Mouse (Mus musculus) kidney, embryonic 15.5 days (tissue): Measurements from ENCODE around the gene Kif6. TPM values are rescaled to one million over a fixed set of nuclear protein-coding genes. Genes with fewer than 3 reads are reported as not detected.
A peak's percentile ranks its signal among the peaks of the same experiment; 100 is the strongest.

Experiments
- ATAC-seq: fragments of 200-750 bp; cut with Nextera tagmentation; replicated peaks from 2 replicates; pipeline ENCODE4 v1.8.0; 2017; ENCODE audit warnings: moderate TSS enrichment; ENCODE audit not compliant: low FRiP score
- H3K27ac ChIP-seq: fragments of 300-500 bp; sonication (generic); 2 replicates; pipeline ENCODE4 v1.5.1; 2015; ENCODE audit warnings: mild to moderate bottlenecking, inconsistent platforms
- H3K27me3 ChIP-seq: fragments of 300-500 bp; sonication (generic); 2 replicates; pipeline ENCODE4 v1.6.1; 2015; ENCODE audit warnings: inconsistent platforms
- H3K36me3 ChIP-seq: fragments of 300-500 bp; sonication (generic); 2 replicates; pipeline ENCODE4 v1.6.1; 2015; ENCODE audit warnings: inconsistent platforms
- H3K4me1 ChIP-seq: fragments of 300-500 bp; sonication (generic); 2 replicates; pipeline ENCODE4 v1.6.1; 2015; ENCODE audit warnings: inconsistent platforms
- H3K4me2 ChIP-seq: fragments of 300-500 bp; sonication (generic); 2 replicates; pipeline ENCODE4 v1.6.1; 2015; ENCODE audit warnings: moderate library complexity, mild to moderate bottlenecking, inconsistent platforms
- H3K4me3 ChIP-seq: fragments of 300-500 bp; sonication (generic); replicated peaks from 2 replicates; pipeline ENCODE4 v1.5.1; 2015; ENCODE audit warnings: mild to moderate bottlenecking, inconsistent platforms
- H3K9ac ChIP-seq: fragments of 300-500 bp; sonication (generic); 2 replicates; pipeline ENCODE4 v1.6.1; 2015; ENCODE audit warnings: mild to moderate bottlenecking, inconsistent platforms
- H3K9me3 ChIP-seq: fragments of 300-500 bp; sonication (generic); replicated peaks from 2 replicates; pipeline ENCODE4 v1.6.1; 2016; ENCODE audit warnings: inconsistent platforms
- WGBS: fragments of 180-500 bp; shearing (Covaris S2); methylation state at CpG from one replicate; pipeline ENCODE4 v1.1.7; 2015; ENCODE audit warnings: mixed read lengths; 5-methylcytosine and 5-hydroxymethylcytosine counted together
- polyA plus RNA-seq: library from polyadenylated mRNA; unstranded; fragments of >200 nt; fragmentation: Nextera tagmentation; extraction: Ambion mirVana; gene quantifications from 2 replicates; pipeline ENCODE4 v1.2.1, GENCODE M21; 2015

The Kif6 gene
- polyA plus RNA-seq, 1 experiment from 2014 or later = 2.1 TPM

- Histone ChIP-seq H3K27ac (no peak overlapping the region), H3K9ac (no peak overlapping the region), H3K27me3 (peaks cover 5% of the 10 kb centered on the region), H3K4me2 (no peak overlapping the region), H3K36me3 (no peaks in the 10 kb centered on the region), H3K4me1 (peaks cover 3% of the 10 kb centered on the region), H3K9me3 (no peaks in the 10 kb centered on the region), H3K4me3 (no peak overlapping the region)
- WGBS = 68% methylated on average over 6 of the region's 6 CpGs
- ATAC-seq = no peak
Measured at GRCm38 (mm10) chr17:49894471-49894870, 279.5 kb downstream of the Kif6 start.

- WGBS = 14% methylated on average over 7 of the region's 7 CpGs
- Histone ChIP-seq H3K9me3 (no peaks in the 10 kb centered on the region), H3K4me2 (no peak overlapping the region), H3K4me1 (peaks cover 5% of the 10 kb centered on the region), H3K4me3 (no peak overlapping the region), H3K27ac (no peak overlapping the region), H3K9ac (no peak overlapping the region), H3K36me3 (no peaks in the 10 kb centered on the region), H3K27me3 (peaks cover 24% of the 10 kb centered on the region)
- ATAC-seq = no peak
Measured at GRCm38 (mm10) chr17:49898849-49899331, 284.0 kb downstream of the Kif6 start.

GRCm38 (mm10) chr17:49902613-49903012 lies 287.7 kb downstream of the Kif6 start:
- H3K36me3 ChIP-seq = no peaks in the 10 kb centered on the region
- WGBS = 86% methylated on average over 7 of the region's 7 CpGs
- no peak for ATAC-seq
- no peaks in the 10 kb centered on the region for H3K9me3 ChIP-seq
- H3K4me3 ChIP-seq = no peak overlapping the region
- H3K4me2 ChIP-seq = no peak overlapping the region
- H3K27ac ChIP-seq = no peak overlapping the region
- H3K27me3 ChIP-seq = peaks cover 24% of the 10 kb centered on the region
- H3K9ac ChIP-seq = no peak overlapping the region
- H3K4me1 ChIP-seq = peaks cover 5% of the 10 kb centered on the region

GRCm38 (mm10) chr17:49923429-49923828 lies 308.5 kb downstream of the Kif6 start:
- no peaks in the 10 kb centered on the region for H3K9me3 ChIP-seq
- H3K4me3 ChIP-seq = no peak overlapping the region
- H3K4me1 ChIP-seq = no peaks in the 10 kb centered on the region
- H3K4me2 ChIP-seq = no peak overlapping the region
- H3K27ac ChIP-seq = no peak overlapping the region
- 81% methylated on average over 4 of the region's 4 CpGs for WGBS
- H3K9ac ChIP-seq = no peak overlapping the region
- ATAC-seq = no peak
- H3K36me3 ChIP-seq = no peaks in the 10 kb centered on the region
- no peaks in the 10 kb centered on the region for H3K27me3 ChIP-seq

GRCm38 (mm10) chr17:49927611-49928010 lies 312.7 kb downstream of the Kif6 start:
- H3K36me3 ChIP-seq = no peaks in the 10 kb centered on the region
- no peak overlapping the region for H3K4me3 ChIP-seq
- 88% methylated on average over 2 of the region's 2 CpGs for WGBS
- no peaks in the 10 kb centered on the region for H3K27me3 ChIP-seq
- H3K27ac ChIP-seq = no peak overlapping the region
- H3K4me2 ChIP-seq = no peak overlapping the region
- no peak for ATAC-seq
- no peak overlapping the region for H3K9ac ChIP-seq
- no peaks in the 10 kb centered on the region for H3K4me1 ChIP-seq
- H3K9me3 ChIP-seq = no peaks in the 10 kb centered on the region

GRCm38 (mm10) chr17:49933806-49934205 lies 318.9 kb downstream of the Kif6 start:
- H3K9ac ChIP-seq = no peak overlapping the region

GRCm38 (mm10) chr17:49934586-49934985 lies 319.6 kb downstream of the Kif6 start:
- H3K27ac ChIP-seq = no peak overlapping the region
- WGBS = 67% methylated on average over 4 of the region's 4 CpGs
- no peaks in the 10 kb centered on the region for H3K27me3 ChIP-seq
- no peak overlapping the region for H3K9ac ChIP-seq
- H3K4me3 ChIP-seq = no peak overlapping the region
- H3K9me3 ChIP-seq = no peaks in the 10 kb centered on the region
- H3K4me1 ChIP-seq = 0 out of 2 replicates have a peak, but pooled peaks cover 4% of the 10 kb centered on the region
- no peak overlapping the region for H3K4me2 ChIP-seq
- no peaks in the 10 kb centered on the region for H3K36me3 ChIP-seq
- ATAC-seq = no peak

More at GRCm38 (mm10) chr17:49933806-49934205, 318.9 kb downstream of the Kif6 start:
- ATAC-seq = no peak
- H3K4me3 ChIP-seq = no peak overlapping the region
- H3K36me3 ChIP-seq = no peaks in the 10 kb centered on the region
- no peak overlapping the region for H3K4me2 ChIP-seq
- H3K4me1 ChIP-seq = 0 out of 2 replicates have a peak, but pooled peaks cover 4% of the 10 kb centered on the region
- WGBS = 62% methylated on average over 3 of the region's 3 CpGs
- no peaks in the 10 kb centered on the region for H3K9me3 ChIP-seq
- no peaks in the 10 kb centered on the region for H3K27me3 ChIP-seq
- no peak overlapping the region for H3K27ac ChIP-seq

- Histone ChIP-seq H3K4me2 (no peak overlapping the region), H3K36me3 (no peaks in the 10 kb centered on the region), H3K4me3 (no peak overlapping the region), H3K9ac (no peak overlapping the region), H3K27ac (no peak overlapping the region), H3K27me3 (no peaks in the 10 kb centered on the region), H3K9me3 (no peaks in the 10 kb centered on the region), H3K4me1 (0 out of 2 replicates have a peak, but pooled peaks cover 4% of the 10 kb centered on the region)
- WGBS = 2% methylated on average over 4 of the region's 4 CpGs
- ATAC-seq = peak; percentile 71
Measured at GRCm38 (mm10) chr17:49935602-49936205, 320.8 kb downstream of the Kif6 start.

GRCm38 (mm10) chr17:49936214-49936613 lies 321.3 kb downstream of the Kif6 start:
- Histone ChIP-seq H3K4me1 (0 out of 2 replicates have a peak, but pooled peaks cover 4% of the 10 kb centered on the region), H3K4me2 (no peak overlapping the region), H3K9me3 (no peaks in the 10 kb centered on the region), H3K4me3 (no peak overlapping the region), H3K9ac (no peak overlapping the region), H3K27me3 (no peaks in the 10 kb centered on the region), H3K36me3 (no peaks in the 10 kb centered on the region), H3K27ac (no peak overlapping the region)
- no peak for ATAC-seq
- WGBS = 17% methylated on average over 2 of the region's 2 CpGs

GRCm38 (mm10) chr17:49939146-49939545 lies 324.2 kb downstream of the Kif6 start:
- Histone ChIP-seq H3K27ac (no peak overlapping the region), H3K27me3 (no peaks in the 10 kb centered on the region), H3K4me2 (no peak overlapping the region), H3K36me3 (no peaks in the 10 kb centered on the region), H3K4me3 (no peak overlapping the region), H3K9ac (no peak overlapping the region), H3K9me3 (no peaks in the 10 kb centered on the region), H3K4me1 (0 out of 2 replicates have a peak, but pooled peaks cover 4% of the 10 kb centered on the region)
- 64% methylated on average over 7 of the region's 7 CpGs for WGBS
- ATAC-seq = no peak

- Histone ChIP-seq H3K36me3 (no peaks in the 10 kb centered on the region), H3K4me2 (no peak overlapping the region), H3K27ac (no peak overlapping the region), H3K9ac (no peak overlapping the region), H3K4me1 (no peaks in the 10 kb centered on the region), H3K9me3 (no peaks in the 10 kb centered on the region), H3K4me3 (no peak overlapping the region), H3K27me3 (no peaks in the 10 kb centered on the region)
- WGBS = 57% methylated on average over 6 of the region's 6 CpGs
- ATAC-seq = no peak
Measured at GRCm38 (mm10) chr17:49942674-49943073, 327.7 kb downstream of the Kif6 start.

GRCm38 (mm10) chr17:49951491-49951855 lies 336.5 kb downstream of the Kif6 start:
- no peaks in the 10 kb centered on the region for H3K9me3 ChIP-seq
- H3K4me2 ChIP-seq = peak overlapping the region; percentile 48
- no peaks in the 10 kb centered on the region for H3K36me3 ChIP-seq
- peak overlapping the region; percentile 29 for H3K4me3 ChIP-seq
- 0 out of 2 replicates have a peak overlapping the region, but pooled peaks have one; percentile 2 for H3K9ac ChIP-seq
- 10% methylated on average over 7 of the region's 7 CpGs for WGBS
- ATAC-seq = no peak
- H3K27ac ChIP-seq = peak overlapping the region; percentile 45
- H3K27me3 ChIP-seq = no peaks in the 10 kb centered on the region
- peaks cover 13% of the 10 kb centered on the region for H3K4me1 ChIP-seq
